Mouse (Mus musculus) limb, embryonic 12.5 days (tissue): ENCODE data around the gene Tcf20. TPM values are rescaled to one million over a fixed set of nuclear protein-coding genes. Genes with fewer than 3 reads are reported as not detected.

Source experiments
- ATAC-seq: fragments of 200-750 bp; cut with Nextera tagmentation; 2 replicates; pipeline ENCODE4 v1.8.0; 2017; ENCODE audit warnings: low read depth, moderate TSS enrichment; ENCODE audit not compliant: insufficient number of reproducible peaks, insufficient read depth, low FRiP score, low TSS enrichment
- H3K27ac ChIP-seq: fragments of 300-500 bp; sonication (generic); 2 replicates; pipeline ENCODE4 v1.5.1; 2016; ENCODE audit warnings: mild to moderate bottlenecking, moderate library complexity
- H3K27me3 ChIP-seq: fragments of 300-500 bp; sonication (generic); 2 replicates; pipeline ENCODE4 v1.6.1; 2016; ENCODE audit warnings: mild to moderate bottlenecking, moderate library complexity
- H3K36me3 ChIP-seq: fragments of 300-500 bp; sonication (generic); 2 replicates; pipeline ENCODE4 v1.6.1; 2016; ENCODE audit warnings: mild to moderate bottlenecking, moderate library complexity
- H3K4me1 ChIP-seq: fragments of 300-500 bp; sonication (generic); replicated peaks from 2 replicates; pipeline ENCODE4 v1.6.1; 2016
- H3K4me2 ChIP-seq: fragments of 300-500 bp; sonication (generic); 2 replicates; pipeline ENCODE4 v1.6.1; 2016; ENCODE audit warnings: mild to moderate bottlenecking, moderate library complexity
- H3K4me3 ChIP-seq: fragments of 300-500 bp; sonication (generic); replicated peaks from 2 replicates; pipeline ENCODE4 v1.5.1; 2016; ENCODE audit warnings: mild to moderate bottlenecking
- H3K9ac ChIP-seq: fragments of 300-500 bp; sonication (generic); replicated peaks from 2 replicates; pipeline ENCODE4 v1.6.1; 2016; ENCODE audit warnings: mild to moderate bottlenecking, moderate library complexity
- H3K9me3 ChIP-seq: fragments of 300-500 bp; sonication (generic); 2 replicates; pipeline ENCODE4 v1.6.1; 2016; ENCODE audit warnings: mild to moderate bottlenecking, moderate library complexity
- WGBS: fragments of 180-500 bp; shearing (Covaris S2); methylation state at CpG from one replicate; pipeline ENCODE4 v1.1.7; 2016; 5-methylcytosine and 5-hydroxymethylcytosine counted together
- microRNA-seq: library from miRNA; unstranded; fragments of <30 nt; microRNA quantifications from one replicate; pipeline ENCODE4, GENCODE M21; 2017
- polyA plus RNA-seq: library from polyadenylated mRNA; unstranded; fragments of >200 nt; fragmentation: Nextera tagmentation; extraction: Ambion mirVana; gene quantifications from 2 replicates; pipeline ENCODE4 v1.2.1, GENCODE M21; 2016

Gene Tcf20
- polyA plus RNA-seq, 1 experiment from 2014 or later, result 13.6 TPM

- Histone ChIP-seq H3K4me1 (no peaks in the 10 kb centered on the region), H3K9ac (no peak overlapping the region), H3K4me2 (no peak overlapping the region), H3K36me3 (no peaks in the 10 kb centered on the region), H3K9me3 (0 out of 2 replicates have a peak, but pooled peaks cover 3% of the 10 kb centered on the region), H3K27ac (no peak overlapping the region), H3K27me3 (no peaks in the 10 kb centered on the region), H3K4me3 (no peak overlapping the region)
- ATAC-seq, result no peak
- 86% methylated on average over 6 of the region's 6 CpGs for WGBS
Measured at GRCm38 (mm10) chr15:82764881-82765280, 222.8 kb downstream of the Tcf20 start.

DNA sequence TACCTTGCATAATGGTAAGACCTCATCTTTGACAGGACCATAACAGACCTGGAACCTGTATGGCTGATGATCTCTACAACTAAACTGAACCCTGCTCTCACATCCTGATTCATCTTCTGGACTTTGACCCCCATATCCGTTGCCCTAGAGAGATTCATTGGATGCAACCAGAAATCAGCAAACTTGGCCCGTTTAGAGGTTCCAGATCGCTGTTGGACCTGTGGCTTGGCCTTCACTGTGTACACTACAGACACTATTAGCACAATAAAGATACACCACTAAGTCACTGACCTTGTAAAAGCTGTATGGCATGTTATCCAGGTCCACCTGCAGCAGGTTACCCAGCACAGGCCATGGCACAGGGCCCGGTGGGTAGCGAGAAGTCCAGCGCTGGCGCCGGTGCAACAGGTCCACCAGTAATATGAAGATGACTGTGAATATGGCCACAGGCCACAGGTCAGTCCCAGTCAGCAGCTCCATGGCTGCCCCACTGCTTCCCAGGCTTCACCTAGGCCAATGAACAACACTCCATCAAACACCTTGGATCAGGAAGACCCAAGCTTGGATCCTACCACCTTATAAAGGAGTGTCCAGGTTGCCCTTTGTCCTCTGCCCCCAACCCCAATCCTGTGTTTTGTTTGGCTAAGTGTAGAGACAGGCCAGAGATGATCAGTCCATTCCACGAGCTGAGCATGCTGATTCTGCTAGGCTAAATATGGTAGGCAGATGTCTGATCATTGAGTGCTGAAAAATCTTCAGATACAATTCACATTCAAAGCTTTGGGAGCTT is 223.8 kb downstream of the Tcf20 start, which contains the start of gene Cyp2d40:
TSS of gene Cyp2d40 (minus strand) at position 553 of the 790 bp plus-strand sequence.
- Histone ChIP-seq H3K27me3 (no peaks in the 10 kb centered on the region), H3K9ac (no peak within 1 kb of the TSS), H3K4me3 (no peak within 1 kb of the TSS), H3K36me3 (no peaks in the 10 kb centered on the region), H3K9me3 (no peaks in the 10 kb centered on the region), H3K4me1 (no peaks in the 10 kb centered on the region), H3K27ac (no peak within 1 kb of the TSS), H3K4me2 (no peak within 1 kb of the TSS)
- 92% methylated on average over 9 of the region's 9 CpGs for WGBS
- ATAC-seq, result no peak

Small RNAs within 50 kb of the gene (microRNA-seq; reads per million reads assigned to microRNA genes)
- gene Gm27618, result not detected
- 30.2 reads per million, percentile 36 among the genes with 10 or more reads in this experiment for gene Mir3080

Other genes with a start within 250 kb of the Tcf20 start
- gene Cyp2d40, start 223.7 kb downstream of the Tcf20 start, polyA plus RNA-seq, result not detected in 2 replicates
- gene Cyp2d26, start 193.6 kb downstream of the Tcf20 start, polyA plus RNA-seq, result not detected in 2 replicates
- gene Nfam1, start 45.4 kb upstream of the Tcf20 start, polyA plus RNA-seq, result 3.0 TPM in 2 replicates
- gene Serhl, start 101.6 kb upstream of the Tcf20 start, polyA plus RNA-seq, result 56.3 and 61.3 TPM in 2 replicates
- gene Rrp7a, start 134.9 kb upstream of the Tcf20 start, polyA plus RNA-seq, result 50.4 and 57.7 TPM in 2 replicates
- gene Poldip3, start 161.5 kb upstream of the Tcf20 start, polyA plus RNA-seq, result 173 and 176 TPM in 2 replicates
- gene Cyb5r3, start 184.7 kb upstream of the Tcf20 start, polyA plus RNA-seq, result 85.8 and 113 TPM in 2 replicates